Mouse (Mus musculus) adrenal gland, postnatal 14 days (tissue): ENCODE data around the gene Prpf39. TPM values are rescaled to one million over a fixed set of nuclear protein-coding genes. Genes with fewer than 3 reads are reported as not detected.
A peak's percentile ranks its signal among the peaks of the same experiment; 100 is the strongest.

ENCODE experiments used
- DNase-seq: peaks from one replicate; pipeline ENCODE4 v3.0.0; 2021; ENCODE audit warnings: mixed read lengths
- long read RNA-seq, 2 experiments: library from polyadenylated mRNA; stranded (forward); transcript quantifications; one replicate each; pipeline ENCODE4 v2.0.0; 2021
- total RNA-seq: library from RNA; stranded (reverse); gene quantifications from 2 replicates; pipeline ENCODE4 v1.2.3, GENCODE M21; 2021

The Prpf39 gene
- 33.0 and 40.5 TPM in 2 replicates for total RNA-seq
- long read RNA-seq, experiment 1, full-length matches to known transcripts: 5 of 16 reads
- long read RNA-seq, experiment 1, partial matches to known transcripts: 1 of 16 reads
- long read RNA-seq, experiment 1, other reads (novel, unspliced or antisense): 10 of 16 reads
- long read RNA-seq, experiment 2, full-length matches to known transcripts: 3 of 16 reads
- long read RNA-seq, experiment 2, partial matches to known transcripts: 4 of 16 reads
- long read RNA-seq, experiment 2, other reads (novel, unspliced or antisense): 9 of 16 reads

GRCm38 (mm10) chr12:65036190-65036870, at the start of gene Prpf39:
Gene Prpf39, plus strand, starts transcription at chr12:65036333.
- DNase-seq: peak; percentile 95

GRCm38 (mm10) chr12:65007725-65008124, 28.4 kb upstream of the Prpf39 start:
- DNase-seq: no peak

GRCm38 (mm10) chr12:65022842-65023241, 13.3 kb upstream of the Prpf39 start:
- DNase-seq: no peak

GRCm38 (mm10) chr12:65035839-65036189, 319 bp upstream of the Prpf39 start:
- DNase-seq: no peak

- DNase-seq: peak; percentile 13
These were observed 886 bp downstream of the Prpf39 start for GRCm38 (mm10) chr12:65036892-65037545.

- DNase-seq: peak; percentile 35
These were observed 1.4 kb downstream of the Prpf39 start for GRCm38 (mm10) chr12:65037546-65037937.

GRCm38 (mm10) chr12:65048799-65049198, 12.7 kb downstream of the Prpf39 start:
- no peak for DNase-seq

- DNase-seq: no peak
These were observed 22.1 kb downstream of the Prpf39 start for GRCm38 (mm10) chr12:65058203-65058602.

GRCm38 (mm10) chr12:65061082-65061481, 24.9 kb downstream of the Prpf39 start:
- no peak for DNase-seq

- DNase-seq: no peak
These were observed 29.1 kb downstream of the Prpf39 start for GRCm38 (mm10) chr12:65065241-65065640.

GRCm38 (mm10) chr12:65066234-65066633, 30.1 kb downstream of the Prpf39 start:
- no peak for DNase-seq

- no peak for DNase-seq
These were observed 32.3 kb downstream of the Prpf39 start for GRCm38 (mm10) chr12:65068409-65068808.

GRCm38 (mm10) chr12:65072911-65073610, 36.9 kb downstream of the Prpf39 start:
- DNase-seq: no peak

- peak; percentile 99 for DNase-seq
These were observed 37.6 kb downstream of the Prpf39 start, which contains the start of gene Fkbp3 for GRCm38 (mm10) chr12:65073611-65074178. Gene Fkbp3, minus strand, starts transcription at chr12:65074007.

GRCm38 (mm10) chr12:65074651-65075050, 38.5 kb downstream of the Prpf39 start:
- no peak for DNase-seq

GRCm38 (mm10) chr12:65075085-65075732, 39.1 kb downstream of the Prpf39 start, which contains the start of gene Fancm:
Gene Fancm, plus strand, starts transcription at chr12:65075603.
- peak; percentile 95 for DNase-seq

GRCm38 (mm10) chr12:65075733-65076310, 39.7 kb downstream of the Prpf39 start:
- DNase-seq: peak; percentile 56

GRCm38 (mm10) chr12:65076906-65077305, 40.8 kb downstream of the Prpf39 start:
- DNase-seq: no peak

GRCm38 (mm10) chr12:65108746-65109145, 72.6 kb downstream of the Prpf39 start:
- no peak for DNase-seq

GRCm38 (mm10) chr12:65111503-65111902, 75.4 kb downstream of the Prpf39 start:
- DNase-seq: no peak

GRCm38 (mm10) chr12:65112811-65113210, 76.7 kb downstream of the Prpf39 start:
- no peak for DNase-seq
